Mouse (Mus musculus) frontal cortex, postnatal 10 days (tissue): ENCODE data around the gene Hspa4.
"Not testable (repeated sequence)": the region's sequence is repeated elsewhere in the genome, so short reads cannot be mapped to it uniquely, and the experiment has no call there.

Source experiments
- DNase-seq, 2 experiments: peaks; one replicate each; pipeline ENCODE4 v3.0.0; 2022; ENCODE audit warnings: low spot score in 2 of 2, mixed read lengths in 1 of 2

The Hspa4 gene

GRCm38 (mm10) chr11:53300330-53301166 is at the start of gene Hspa4:
Gene Hspa4, minus strand, starts transcription at chr11:53300457.
- DNase-seq: peak; percentile 96 to 98

- DNase-seq: no peak
Measured at GRCm38 (mm10) chr11:53345738-53346137, 45.5 kb upstream of the Hspa4 start.

GRCm38 (mm10) chr11:53345328-53345727 is 45.1 kb upstream of the Hspa4 start:
- DNase-seq: no peak

- DNase-seq: no peak
Measured at GRCm38 (mm10) chr11:53342711-53343110, 42.5 kb upstream of the Hspa4 start.

DNA sequence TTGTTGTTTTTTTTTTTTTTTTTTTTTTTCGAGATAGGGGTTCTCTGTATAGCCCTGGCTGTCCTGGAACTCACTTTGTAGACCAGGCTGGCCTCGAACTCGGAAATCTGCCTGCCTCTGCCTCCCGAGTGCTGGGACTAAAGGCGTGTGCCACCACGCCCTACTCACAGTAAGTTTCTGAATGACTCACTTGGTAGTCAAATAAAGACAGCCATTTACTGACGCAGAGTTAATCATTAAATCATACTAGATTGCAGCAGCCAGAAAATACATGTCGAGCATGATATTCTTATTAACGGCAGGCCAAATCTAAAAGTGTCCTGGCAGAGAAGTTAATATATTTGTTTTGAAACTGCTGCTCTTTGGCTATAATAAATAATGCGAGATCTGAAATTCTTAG is 40.8 kb upstream of the Hspa4 start:
- DNase-seq: not testable (repeated sequence)

DNA sequence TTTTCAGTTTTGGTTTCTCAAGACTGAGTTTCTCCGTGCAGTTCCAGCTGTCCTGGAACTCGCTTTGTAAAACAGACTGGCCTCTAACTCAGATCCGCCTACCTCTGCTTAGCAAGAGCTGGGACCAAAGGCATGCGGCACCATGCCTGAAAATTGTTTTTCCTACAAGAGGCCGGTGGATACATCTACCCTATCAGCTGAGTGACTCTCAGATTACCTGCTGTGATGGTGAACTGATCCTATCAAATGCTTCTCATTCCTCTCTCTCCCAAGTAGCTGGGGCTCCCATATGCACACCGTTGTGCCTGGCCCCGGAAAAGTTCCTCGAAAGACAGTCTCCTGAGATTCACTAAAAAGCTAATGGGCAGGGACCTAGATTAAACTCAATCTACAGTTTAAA is 37.4 kb upstream of the Hspa4 start:
- DNase-seq: no peak

DNA sequence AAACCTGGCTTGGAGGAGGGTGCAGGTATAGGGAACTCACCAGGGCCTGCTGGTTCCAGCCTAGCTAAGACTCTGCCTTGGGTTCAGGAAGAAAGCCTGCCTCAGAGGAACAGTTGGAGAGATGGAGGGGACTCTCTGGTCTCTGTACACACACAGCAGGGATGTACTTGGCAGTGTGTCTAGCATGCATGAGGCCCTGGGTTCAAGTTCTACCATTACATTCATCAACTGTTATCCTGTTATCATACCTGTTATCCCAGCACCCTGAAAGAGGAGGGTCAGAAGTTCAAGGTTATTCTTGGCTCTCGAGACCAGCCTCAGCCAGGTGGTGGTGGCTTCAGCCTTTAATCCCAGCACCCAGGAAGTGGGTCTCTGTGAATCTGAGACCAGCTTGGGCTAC is 36.7 kb upstream of the Hspa4 start:
- DNase-seq: no peak

GRCm38 (mm10) chr11:53336182-53336571 is 35.9 kb upstream of the Hspa4 start:
- DNase-seq: no peak

- no peak for DNase-seq
Measured at GRCm38 (mm10) chr11:53335505-53336181, 35.4 kb upstream of the Hspa4 start.

DNA sequence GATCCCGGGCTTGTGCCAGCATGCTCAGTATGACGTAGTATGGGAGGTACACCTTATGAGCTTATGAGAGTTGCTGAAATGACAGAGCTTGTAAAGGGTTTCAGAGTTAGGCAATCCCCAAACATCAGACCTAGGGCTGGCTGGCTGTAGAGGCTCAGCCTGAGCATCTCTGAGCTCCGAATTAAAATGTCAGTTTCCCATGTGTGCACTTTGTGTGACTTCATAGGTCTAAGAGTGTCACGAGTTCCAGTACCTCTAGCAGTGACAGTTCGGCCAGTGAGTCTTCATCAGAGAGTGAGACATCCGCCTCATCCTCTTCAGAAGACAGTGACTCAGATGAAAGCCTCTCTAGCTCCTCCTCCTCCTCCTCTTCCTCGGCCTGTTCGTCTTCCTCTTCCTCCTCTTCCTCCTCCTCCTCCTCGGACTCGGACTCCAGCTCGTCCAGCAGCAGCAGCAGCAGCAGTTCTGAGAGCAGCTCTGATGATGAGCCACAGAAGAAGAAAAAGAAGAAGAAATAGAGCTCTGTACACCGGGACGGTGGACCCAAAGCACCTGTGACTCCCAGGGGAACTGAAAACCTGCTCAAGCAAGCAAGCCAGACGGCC is 31.9 kb upstream of the Hspa4 start:
- no peak for DNase-seq

DNA sequence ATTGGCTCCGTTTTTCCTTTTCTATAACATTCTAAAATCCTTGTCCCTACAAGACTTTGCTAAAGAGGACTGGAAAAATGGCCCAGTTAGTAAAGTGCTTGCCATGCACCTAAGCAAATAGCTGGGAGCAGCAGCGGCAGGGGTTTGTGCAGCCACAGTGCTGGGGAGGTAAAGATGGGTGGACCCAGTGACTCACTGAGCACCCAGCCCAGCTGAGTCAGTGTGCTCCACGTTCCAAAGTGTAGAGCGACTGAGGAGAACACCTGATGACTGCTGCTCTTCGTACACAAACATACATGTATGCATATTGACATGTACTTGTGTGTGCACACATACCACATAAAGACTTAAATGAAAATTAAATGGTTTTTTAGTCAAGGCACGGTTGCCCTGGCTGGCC is 30.9 kb upstream of the Hspa4 start:
- no peak for DNase-seq

GRCm38 (mm10) chr11:53330325-53330724 is 30.1 kb upstream of the Hspa4 start:
- no peak for DNase-seq

DNA sequence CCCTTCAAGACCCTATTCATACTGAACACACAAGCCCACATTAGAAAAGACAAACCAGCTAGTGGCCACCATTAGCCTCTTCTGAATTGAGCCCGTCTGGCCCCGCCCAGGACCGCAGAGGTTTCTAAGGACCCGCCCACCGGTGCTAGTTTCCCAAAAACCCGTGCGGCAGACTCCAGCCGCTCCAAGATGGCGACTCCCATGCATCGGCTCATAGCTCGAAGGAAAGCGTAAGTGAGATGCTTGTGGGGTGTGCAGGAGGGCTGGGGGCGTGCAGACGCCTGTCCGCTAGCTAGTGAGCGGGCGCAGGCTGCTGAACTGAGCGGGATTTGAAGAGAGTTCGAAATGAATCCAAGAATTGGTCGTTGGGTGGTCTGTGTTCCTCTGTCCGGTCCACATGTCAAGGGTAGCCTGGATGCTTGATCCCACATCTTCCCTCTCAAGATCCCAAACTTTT is 24.3 kb upstream of the Hspa4 start, which contains the start of gene Zcchc10:
Gene Zcchc10, plus strand, starts transcription at position 168 of the 457 bp plus-strand sequence.
- DNase-seq: peak; percentile 74 to 82

DNA sequence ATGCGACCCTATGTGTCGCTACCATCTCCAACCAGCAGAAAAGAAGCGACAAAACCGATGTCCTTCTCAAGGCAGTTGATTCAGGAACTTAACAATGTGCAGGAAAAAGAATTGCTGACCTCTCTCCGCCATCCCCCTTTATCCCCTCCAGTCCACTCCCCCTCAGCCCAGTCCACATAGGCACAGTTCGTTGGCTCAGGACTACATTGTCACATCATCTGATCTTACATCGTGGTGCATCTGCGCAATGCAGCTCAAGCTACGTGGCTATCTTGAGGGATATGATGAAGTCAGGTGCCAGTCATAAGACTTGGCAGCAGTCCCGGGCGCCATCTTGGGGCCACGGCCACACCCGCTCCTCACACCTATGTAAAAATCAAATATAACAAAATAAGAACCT is 19.6 kb upstream of the Hspa4 start:
- not testable (repeated sequence) for DNase-seq

- not testable (repeated sequence) for DNase-seq
Measured at GRCm38 (mm10) chr11:53318568-53318967, 18.3 kb upstream of the Hspa4 start.

DNA sequence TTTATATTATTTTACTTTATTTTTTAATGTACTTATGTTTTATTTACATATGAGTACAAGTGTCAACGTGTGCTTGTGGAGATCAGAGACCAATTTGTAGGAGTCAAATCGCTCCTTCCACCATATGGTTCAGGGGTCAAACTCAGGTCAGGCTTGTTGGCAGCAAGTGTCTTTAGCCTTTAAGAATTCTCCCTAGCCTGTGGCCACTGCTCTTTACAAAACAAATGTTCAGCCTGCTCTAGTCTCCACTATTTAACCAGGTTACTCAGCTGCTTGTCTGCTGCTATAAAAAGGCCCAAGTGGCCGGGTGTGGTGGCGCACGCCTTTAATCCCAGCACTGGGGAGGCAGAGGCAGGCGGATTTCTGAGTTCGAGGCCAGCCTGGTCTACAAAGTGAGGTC is 17.8 kb upstream of the Hspa4 start:
- no peak for DNase-seq

DNA sequence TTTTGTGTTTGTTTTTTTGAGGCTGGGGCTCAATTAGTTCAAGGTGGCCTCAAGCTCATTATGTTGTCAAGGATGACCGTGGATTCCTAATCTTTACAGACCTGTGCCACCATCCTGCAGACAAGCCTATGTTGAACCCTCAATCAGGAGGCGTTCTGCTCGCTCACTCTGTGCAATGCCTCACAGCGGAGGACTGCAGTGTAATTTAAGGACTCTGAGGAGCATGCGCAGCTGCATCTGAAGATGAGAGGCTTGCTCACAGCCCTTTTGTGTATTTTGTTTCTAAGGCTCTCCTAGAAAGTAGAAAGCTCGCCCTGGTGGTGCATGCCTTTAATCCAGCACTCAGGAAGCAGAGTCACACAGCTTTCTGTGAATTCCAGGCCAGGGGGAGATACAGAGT is 16.7 kb upstream of the Hspa4 start:
- no peak for DNase-seq

DNA sequence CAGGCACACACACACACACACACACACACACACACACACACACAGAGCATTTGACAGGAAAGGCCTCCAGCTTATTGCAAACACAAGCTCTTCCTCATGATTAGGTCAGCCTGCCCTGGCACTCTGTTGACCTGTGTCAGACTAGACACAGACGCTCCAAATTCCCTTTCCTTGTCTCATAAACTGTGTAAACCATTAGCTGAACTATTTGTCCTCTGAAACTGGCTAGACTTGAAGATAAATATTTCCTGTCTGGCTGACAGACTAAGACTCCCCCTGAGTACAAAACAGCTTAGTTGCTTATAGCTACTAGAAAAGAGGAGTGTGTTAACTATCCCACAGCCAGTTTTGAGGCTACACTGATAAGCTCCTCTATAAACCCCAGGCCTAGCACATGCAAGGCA is 14.5 kb upstream of the Hspa4 start:
- no peak for DNase-seq

DNA sequence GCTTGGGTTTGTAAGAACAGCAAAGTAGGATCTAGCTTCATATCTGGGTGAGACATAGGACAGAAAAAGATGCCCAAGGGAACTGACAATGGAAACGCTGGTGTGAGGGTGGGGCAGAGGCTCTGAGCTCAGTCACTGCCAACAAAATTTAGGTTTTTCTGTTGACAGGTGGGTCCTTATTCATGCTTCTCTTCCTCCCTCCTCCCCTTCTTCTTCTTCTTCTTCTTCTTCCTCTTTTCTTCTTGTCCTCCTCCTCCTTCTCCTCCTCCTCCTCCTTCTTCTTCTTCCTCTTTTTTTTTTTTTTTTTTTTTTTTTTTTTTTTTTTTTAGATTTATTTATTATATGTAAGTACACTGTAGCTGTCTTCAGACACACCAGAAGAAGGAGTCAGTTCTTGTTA is 12.6 kb upstream of the Hspa4 start:
- DNase-seq: not testable (repeated sequence)

DNA sequence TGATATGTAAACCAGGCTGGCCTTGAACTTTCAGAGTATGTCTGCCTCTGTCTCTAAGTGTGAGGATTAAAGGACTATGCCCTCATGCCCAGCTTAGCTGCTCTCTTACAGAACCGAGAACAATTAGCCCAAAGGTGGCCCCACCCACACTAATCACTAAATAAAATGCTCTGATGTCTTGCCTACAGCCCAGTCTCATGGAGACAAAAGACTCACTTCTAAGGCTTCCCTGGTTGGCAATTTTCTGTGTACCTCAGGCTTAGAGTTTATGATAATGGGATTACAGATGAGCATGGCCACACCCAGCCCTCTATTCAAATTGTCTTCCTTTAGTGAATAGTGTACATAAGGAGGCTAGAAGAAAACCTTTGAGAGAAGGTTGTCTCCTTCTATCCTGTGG is 11.1 kb upstream of the Hspa4 start:
- DNase-seq: no peak

DNA sequence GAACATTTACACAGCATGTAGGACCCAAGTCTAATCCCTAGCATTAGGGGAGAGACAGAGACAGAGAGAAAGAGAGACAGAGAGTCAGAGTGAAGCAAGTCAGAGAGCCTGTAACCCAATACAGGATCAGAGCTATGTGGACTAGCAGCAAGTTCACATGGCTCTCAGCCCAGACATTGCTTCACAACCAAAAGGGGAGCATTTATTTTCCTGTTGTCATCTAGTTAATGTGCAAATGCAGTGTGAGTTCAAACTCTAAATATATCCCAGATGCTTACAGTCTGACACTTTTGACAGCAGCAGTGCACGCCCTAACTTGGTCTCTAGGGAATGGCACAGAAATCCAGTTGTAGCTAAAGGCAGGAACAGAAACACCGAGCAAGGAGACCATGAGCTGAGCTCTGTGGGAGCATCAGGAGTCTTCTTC is 8.6 kb upstream of the Hspa4 start:
- no peak for DNase-seq

- DNase-seq: no peak
Measured at GRCm38 (mm10) chr11:53308251-53308864, 8.1 kb upstream of the Hspa4 start.
